Mouse (Mus musculus) cerebellum, adult 2 months (tissue): ENCODE results near the gene Tmem50a. TPM values are rescaled to one million over a fixed set of nuclear protein-coding genes. Genes with fewer than 3 reads are reported as not detected.

Experiments
- DNase-seq, 2 experiments: peaks; one replicate each; pipeline ENCODE4 v3.0.0; 2021
- H3K27ac ChIP-seq: fragments of 200-500 bp; 2 replicates; pipeline ENCODE4 v1.5.1; 2012; ENCODE audit warnings: low read length, control low read depth, inconsistent platforms; ENCODE audit not compliant: insufficient read depth
- H3K27me3 ChIP-seq: fragments of 200-500 bp; 2 replicates; pipeline ENCODE4 v1.6.1; 2012; ENCODE audit warnings: inconsistent platforms, mild to moderate bottlenecking, low read length, moderate library complexity; ENCODE audit not compliant: control insufficient read depth, insufficient read depth
- H3K4me1 ChIP-seq: fragments of 200-500 bp; 2 replicates; pipeline ENCODE4 v1.6.1; 2011; ENCODE audit warnings: low read length; ENCODE audit not compliant: control insufficient read depth, insufficient read depth
- H3K4me3 ChIP-seq: fragments of 200-500 bp; replicated peaks from 2 replicates; pipeline ENCODE3; 2011; ENCODE audit warnings: mild to moderate bottlenecking, low read depth, low read length, control low read depth; ENCODE audit not compliant: insufficient read depth
- CTCF ChIP-seq: fragments of 200-500 bp; IDR thresholded peaks from 2 replicates; pipeline ENCODE4 v1.5.1; 2011; ENCODE audit warnings: low read depth, mild to moderate bottlenecking, control low read depth, low read length, moderate library complexity, borderline replicate concordance; ENCODE audit not compliant: insufficient read depth
- POLR2A ChIP-seq: fragments of 200-500 bp; IDR thresholded peaks from 2 replicates; pipeline ENCODE4 v1.6.1; 2011; ENCODE audit warnings: low read length, control low read depth, borderline replicate concordance; ENCODE audit not compliant: insufficient read depth
- WGBS: fragments of 180-500 bp; shearing (Covaris S2); methylation state at CpG from one replicate; pipeline ENCODE4 v1.1.7; 2018; 5-methylcytosine and 5-hydroxymethylcytosine counted together
- polyA plus RNA-seq: library from polyadenylated mRNA; depleted of rRNA; stranded (reverse); fragments of >200 nt; gene quantifications from 2 replicates; pipeline ENCODE4 v1.2.3, GENCODE M21; 2012

Tmem50a gene
- polyA plus RNA-seq, 1 experiment, result 111 TPM

GRCm38 (mm10) chr4:134946024-134946744 lies 31.4 kb upstream of the Tmem50a start:
- 7% methylated on average over 17 of the region's 17 CpGs for WGBS
- Histone ChIP-seq H3K4me1 (peaks cover 10% of the 10 kb centered on the region), H3K4me3 (peak overlapping the region; percentile 48), H3K27me3 (peaks cover 2% of the 10 kb centered on the region; the same call in 1 of the 2 replicates), H3K27ac (no peak overlapping the region)
- TF ChIP-seq POLR2A (no peak), CTCF (peak; percentile 94)
- peak; percentile 78 to 83 for DNase-seq

- Histone ChIP-seq H3K4me3 (no peak overlapping the region), H3K4me1 (peaks cover 3% of the 10 kb centered on the region; the same call in 1 of the 2 replicates), H3K27ac (no peak overlapping the region), H3K27me3 (peaks cover 2% of the 10 kb centered on the region; the same call in 1 of the 2 replicates)
- TF ChIP-seq CTCF, result no peak
- no peak for TF ChIP-seq POLR2A
- DNase-seq, result no peak
- 14% methylated on average over 27 of the region's 27 CpGs for WGBS
Observed at GRCm38 (mm10) chr4:134943758-134944538, 29.1 kb upstream of the Tmem50a start.

GRCm38 (mm10) chr4:134939900-134940299 lies 25.1 kb upstream of the Tmem50a start:
- Histone ChIP-seq H3K4me1 (no peaks in the 10 kb centered on the region), H3K4me3 (no peak overlapping the region), H3K27ac (no peak overlapping the region), H3K27me3 (peaks cover 2% of the 10 kb centered on the region; the same call in 1 of the 2 replicates)
- 45% methylated on average over 9 of the region's 9 CpGs for WGBS
- TF ChIP-seq CTCF, result no peak
- TF ChIP-seq POLR2A, result no peak
- no peak for DNase-seq

GRCm38 (mm10) chr4:134937240-134938176 lies 22.7 kb upstream of the Tmem50a start:
- no peaks in the 10 kb centered on the region for H3K4me1 ChIP-seq
- TF ChIP-seq CTCF (no peak), POLR2A (no peak)
- H3K27me3 ChIP-seq, result peaks cover 2% of the 10 kb centered on the region; the same call in 1 of the 2 replicates
- no peak overlapping the region for H3K27ac ChIP-seq
- DNase-seq, result no peak
- 36% methylated on average over 17 of the region's 17 CpGs for WGBS
- H3K4me3 ChIP-seq, result no peak overlapping the region

- DNase-seq, result peak; percentile 95 to 96
- no peaks in the 10 kb centered on the region for H3K27me3 ChIP-seq
- peak within 1 kb of the TSS; percentile 91 for H3K4me3 ChIP-seq
- 1% methylated on average over 68 of the region's 68 CpGs for WGBS
- peak within 1 kb of the TSS; percentile 83 for H3K27ac ChIP-seq
- TF ChIP-seq CTCF (no peak), POLR2A (peak; percentile 73; the same call in 1 of the 2 replicates)
- no peaks in the 10 kb centered on the region; the same call in 1 of the 2 replicates for H3K4me1 ChIP-seq
Observed at GRCm38 (mm10) chr4:134930684-134931481, 16.1 kb upstream of the Tmem50a start, which contains the start of gene Syf2. Gene Syf2 (plus strand): TSS chr4:134930898.

GRCm38 (mm10) chr4:134930190-134930589 lies 15.4 kb upstream of the Tmem50a start:
- 15% methylated on average over 9 of the region's 9 CpGs for WGBS
- no peak for TF ChIP-seq POLR2A
- TF ChIP-seq CTCF, result no peak
- Histone ChIP-seq H3K27ac (no peak overlapping the region), H3K4me1 (peaks cover 5% of the 10 kb centered on the region), H3K4me3 (peak overlapping the region; percentile 66), H3K27me3 (no peaks in the 10 kb centered on the region)
- DNase-seq, result no peak
